In genomic region chr5:109924129-109924528, GRCm38 (mm10) we compare ENCODE assay signal across 7 mouse cellular contexts. TPM values are rescaled to one million over a fixed set of nuclear protein-coding genes. Genes with fewer than 3 reads are reported as not detected.
DNase-seq lines count a peak whose midpoint lies in the region; ATAC-seq and TF ChIP-seq lines count a peak whose summit lies in the region.
"Not testable (repeated sequence)": the region's sequence is repeated elsewhere in the genome, so short reads cannot be mapped to it uniquely, and the experiment has no call there.

No protein-coding gene starts in this region.

- 9% methylated on average over 2 of the region's 2 CpGs for WGBS in forebrain, embryonic 16.5 days
- WGBS in hindbrain, embryonic 13.5 days, result 11% methylated on average over 2 of the region's 2 CpGs
- WGBS in liver, postnatal 0 days (ENCODE audit: insufficient replicate concordance), result 19% methylated on average over 2 of the region's 2 CpGs
- WGBS in midbrain, postnatal 0 days, result 7% methylated on average over 2 of the region's 2 CpGs

- peak overlapping the region; percentile 65; the same call in 1 of the 2 replicates for H3K9ac ChIP-seq in ES-E14 (ENCODE audit: insufficient read depth, low read depth, low read length, poor library complexity, severe bottlenecking)
- peak overlapping the region; percentile 61 for H3K9ac ChIP-seq in forebrain, embryonic 16.5 days (replicated peaks; ENCODE audit: low read depth, low read length)
- peak overlapping the region; percentile 72 for H3K9ac ChIP-seq in hindbrain, embryonic 13.5 days
- H3K9ac ChIP-seq in liver, postnatal 0 days (replicated peaks), result peak overlapping the region; percentile 66
- H3K9ac ChIP-seq in midbrain, postnatal 0 days (replicated peaks; ENCODE audit: low read length, poor library complexity, severe bottlenecking), result 0 out of 2 replicates have a peak overlapping the region, but pooled peaks have one; percentile 39

- in situ Hi-C loops in ES-E14 (cut with MboI; ENCODE audit: low sequenced_read_pairs in 2 of 2, unreplicated experiment in 2 of 2), result not testable (repeated sequence)

- H3K9me3 ChIP-seq in ES-E14 (ENCODE audit: control insufficient read depth, insufficient read depth, low read depth, low read length); forebrain, embryonic 16.5 days (ENCODE audit: control insufficient read depth, low read length); hindbrain, embryonic 13.5 days; liver, postnatal 0 days (ENCODE audit: low read length); midbrain, postnatal 0 days (ENCODE audit: low read length): not testable (repeated sequence)

- H3K36me3 ChIP-seq in ES-E14 (ENCODE audit: control insufficient read depth, insufficient read depth, low read length, poor library complexity, severe bottlenecking); forebrain, embryonic 16.5 days (ENCODE audit: control insufficient read depth, insufficient read depth); liver, postnatal 0 days (replicated peaks; ENCODE audit: insufficient read depth, low read length); midbrain, postnatal 0 days (ENCODE audit: insufficient read depth, low read length): not testable (repeated sequence)
- peaks cover 16% of the 10 kb centered on the region for H3K36me3 ChIP-seq in hindbrain, embryonic 13.5 days

- not testable (repeated sequence) for H3K27ac ChIP-seq in ES-E14 (ENCODE audit: insufficient read depth, low read depth, low read length, poor library complexity, severe bottlenecking); forebrain, embryonic 16.5 days (ENCODE audit: low read length); hindbrain, embryonic 13.5 days; liver, postnatal 0 days (ENCODE audit: low read depth); midbrain, postnatal 0 days (ENCODE audit: low read depth, low read length)
- H3K27ac ChIP-seq in layer of hippocampus, adult 2 months, result 0 out of 2 replicates have a peak overlapping the region, but pooled peaks have one; percentile 29

- TF ChIP-seq CTCF in layer of hippocampus, adult 2 months (conservative IDR thresholded peaks at IDR 0.05); liver, postnatal 0 days (IDR thresholded peaks at IDR 0.05; ENCODE audit: low read depth); midbrain, postnatal 0 days (IDR thresholded peaks at IDR 0.05): not testable (repeated sequence)

- not testable (repeated sequence) for H3K27me3 ChIP-seq in forebrain, embryonic 16.5 days (replicated peaks; ENCODE audit: control insufficient read depth, insufficient read depth, low read length); hindbrain, embryonic 13.5 days; liver, postnatal 0 days (ENCODE audit: insufficient read depth, low read length); midbrain, postnatal 0 days (ENCODE audit: insufficient read depth, low read length)

- H3K4me2 ChIP-seq in forebrain, embryonic 16.5 days (ENCODE audit: low read length), result peak overlapping the region; percentile 54
- H3K4me2 ChIP-seq in hindbrain, embryonic 13.5 days, result peak overlapping the region; percentile 60
- peak overlapping the region; percentile 65 for H3K4me2 ChIP-seq in liver, postnatal 0 days (ENCODE audit: low read depth, low read length)
- peak overlapping the region; percentile 46 for H3K4me2 ChIP-seq in midbrain, postnatal 0 days (ENCODE audit: low read depth, low read length, poor library complexity, severe bottlenecking)

- not testable (repeated sequence) for TF ChIP-seq EP300 in liver, postnatal 0 days (IDR thresholded peaks at IDR 0.05; ENCODE audit: low read depth)

- not testable (repeated sequence) for DNase-seq in ES-E14 (ENCODE audit: low read depth, low spot score); layer of hippocampus, adult 2 months (ENCODE audit: low spot score in 2 of 2); liver, postnatal 0 days; midbrain, postnatal 0 days (ENCODE audit: low spot score)
- DNase-seq in embryo, embryonic 11 days, result peak; percentile 7

- H3K4me1 ChIP-seq in ES-E14 (ENCODE audit: control insufficient read depth in 2 of 2, insufficient read depth in 2 of 2, low read length in 2 of 2, poor library complexity in 1 of 2); forebrain, embryonic 16.5 days (replicated peaks; ENCODE audit: control insufficient read depth, insufficient read depth, low read length); hindbrain, embryonic 13.5 days (replicated peaks); liver, postnatal 0 days (ENCODE audit: insufficient read depth); midbrain, postnatal 0 days (ENCODE audit: insufficient read depth, low read length): not testable (repeated sequence)

- not testable (repeated sequence) for ATAC-seq in forebrain, embryonic 16.5 days; hindbrain, embryonic 13.5 days (ENCODE audit: low FRiP score); liver, postnatal 0 days; midbrain, postnatal 0 days (ENCODE audit: low FRiP score)

- H3K4me3 ChIP-seq in ES-E14 (ENCODE audit: insufficient read depth in 1 of 2, low read depth in 1 of 2, low read length in 2 of 2, poor library complexity in 1 of 2, severe bottlenecking in 1 of 2), result peak overlapping the region; percentile 68 to 74
- peak overlapping the region; percentile 60 for H3K4me3 ChIP-seq in forebrain, embryonic 16.5 days (replicated peaks; ENCODE audit: low read length)
- peak overlapping the region; percentile 53 for H3K4me3 ChIP-seq in hindbrain, embryonic 13.5 days
- peak overlapping the region; percentile 74 for H3K4me3 ChIP-seq in layer of hippocampus, adult 2 months
- peak overlapping the region; percentile 65 for H3K4me3 ChIP-seq in liver, postnatal 0 days (ENCODE audit: low read depth, low read length)
- H3K4me3 ChIP-seq in midbrain, postnatal 0 days (ENCODE audit: low read depth, low read length), result peak overlapping the region; percentile 47

RNA-seq across cellular contexts. Expression of gene Gm15446, which starts 0.9 kb away (rescaled TPM):
- 11.3 and 11.8 TPM in 2 replicates for total RNA-seq in ES-E14 (2012; rRNA removed)
- 0.36 and 0.56 TPM in 2 replicates for polyA plus RNA-seq in forebrain, embryonic 16.5 days (2015; fragmentation: Nextera tagmentation; extraction: Ambion mirVana)
- polyA plus RNA-seq in hindbrain, embryonic 13.5 days (2015; fragmentation: Nextera tagmentation; extraction: Ambion mirVana), result 0.53 and 0.56 TPM in 2 replicates
- total RNA-seq in layer of hippocampus, adult 2 months (2021), result 10 to 100 TPM; 41.2 to 44.9 TPM
- 0.12 and 0.23 TPM in 2 replicates for polyA plus RNA-seq in liver, postnatal 0 days (2015; fragmentation: Nextera tagmentation; extraction: Ambion mirVana)
- 4.1 and 9.9 TPM in 2 replicates for total RNA-seq in midbrain, postnatal 0 days (2014; rRNA removed)
- polyA plus RNA-seq in midbrain, postnatal 0 days (2015; fragmentation: Nextera tagmentation; extraction: Ambion mirVana), result 0.31 and 0.49 TPM in 2 replicates
